Mouse (Mus musculus) MEL (cell line): ENCODE data around the gene Creb3. TPM values are rescaled to one million over a fixed set of nuclear protein-coding genes. Genes with fewer than 3 reads are reported as not detected.

Experiments
- DNase-seq: peaks from one replicate; pipeline ENCODE4 v3.0.0; 2011; ENCODE audit warnings: low read depth, low spot score
- H3K27ac ChIP-seq: 2 replicates; pipeline ENCODE4 v1.5.1; 2012; ENCODE audit warnings: low read depth, mild to moderate bottlenecking, control low read depth, low read length, moderate library complexity; ENCODE audit not compliant: control insufficient read depth
- H3K27me3 ChIP-seq, 2 experiments: fragments of 150-350 bp in 1 of 2; sonication (generic) in 1 of 2; 2 replicates each; pipeline ENCODE4 v1.6.1; 2012; ENCODE audit warnings: low read length in 2 of 2, mild to moderate bottlenecking in 2 of 2, improper control_type of control experiment in 1 of 2, moderate library complexity in 1 of 2; ENCODE audit not compliant: insufficient read depth in 2 of 2, control insufficient read depth in 1 of 2
- H3K36me3 ChIP-seq, 2 experiments: 2 replicates each; pipeline ENCODE4 v1.6.1; 2012 to 2014; ENCODE audit warnings: low read length in 2 of 2, improper control_type of control experiment in 1 of 2, inconsistent platforms in 1 of 2, mild to moderate bottlenecking in 1 of 2; ENCODE audit not compliant: insufficient read depth in 2 of 2, control insufficient read depth in 1 of 2
- H3K4me1 ChIP-seq, 2 experiments: fragments of 150-350 bp in 1 of 2; sonication (generic) in 1 of 2; 2 replicates each; pipeline ENCODE4 v1.6.1; 2012; ENCODE audit warnings: low read length in 2 of 2, improper control_type of control experiment in 1 of 2, mild to moderate bottlenecking in 1 of 2; ENCODE audit not compliant: insufficient read depth in 2 of 2, control insufficient read depth in 1 of 2
- H3K4me3 ChIP-seq, 2 experiments: fragments of 150-350 bp in 1 of 2; sonication (generic) in 1 of 2; 2 replicates each; pipeline ENCODE4 v1.5.1; 2012; ENCODE audit warnings: low read depth in 2 of 2, low read length in 2 of 2, mild to moderate bottlenecking in 2 of 2, moderate library complexity in 2 of 2, control low read depth in 1 of 2, improper control_type of control experiment in 1 of 2; ENCODE audit not compliant: control insufficient read depth in 1 of 2, insufficient read depth in 1 of 2
- H3K79me2 ChIP-seq: 2 replicates; pipeline ENCODE4 v1.6.1; 2012; ENCODE audit warnings: mild to moderate bottlenecking, low read length, moderate library complexity; ENCODE audit not compliant: control insufficient read depth, poor library complexity, insufficient read depth
- H3K9ac ChIP-seq: 2 replicates; pipeline ENCODE4 v1.6.1; 2012; ENCODE audit warnings: low read depth, mild to moderate bottlenecking, control low read depth, low read length, moderate library complexity; ENCODE audit not compliant: control insufficient read depth, poor library complexity, severe bottlenecking
- H3K9me3 ChIP-seq: fragments of 150-350 bp; sonication (generic); replicated peaks from 2 replicates; pipeline ENCODE4 v1.6.1; 2012; ENCODE audit warnings: mild to moderate bottlenecking, low read length, improper control_type of control experiment, moderate library complexity; ENCODE audit not compliant: insufficient read depth
- CHD1 ChIP-seq: IDR thresholded peaks from 2 replicates; pipeline ENCODE4 v1.6.1; 2012; ENCODE audit warnings: low read depth, mild to moderate bottlenecking, inconsistent platforms, low read length, improper control_type of control experiment
- CTCF ChIP-seq, 3 experiments: IDR thresholded peaks in 2 of 3; conservative IDR thresholded peaks in 1 of 3; 2 replicates each; pipeline ENCODE4 v1.5.1; 2011 to 2012; ENCODE audit warnings: low read length in 3 of 3, low read depth in 2 of 3, mild to moderate bottlenecking in 2 of 3, improper control_type of control experiment in 1 of 3, inconsistent platforms in 1 of 3, mixed read lengths in 1 of 3, moderate library complexity in 1 of 3; ENCODE audit not compliant: control insufficient read depth in 1 of 3, insufficient read depth in 1 of 3, poor library complexity in 1 of 3, severe bottlenecking in 1 of 3
- E2F4 ChIP-seq: IDR thresholded peaks from 2 replicates; pipeline ENCODE4 v1.6.1; 2011; ENCODE audit warnings: low read depth, low read length, improper control_type of control experiment, borderline replicate concordance
- ELF1 ChIP-seq: IDR thresholded peaks from 2 replicates; pipeline ENCODE4 v1.6.1; 2014; ENCODE audit warnings: low read depth, mild to moderate bottlenecking, inconsistent platforms, low read length, improper control_type of control experiment, moderate library complexity
- EP300 ChIP-seq, 2 experiments: IDR thresholded peaks; 2 replicates each; pipeline ENCODE4 v1.6.1; 2011; ENCODE audit warnings: improper control_type of control experiment in 2 of 2, low read length in 2 of 2, low read depth in 1 of 2, mild to moderate bottlenecking in 1 of 2
- ETS1 ChIP-seq: IDR thresholded peaks from 2 replicates; pipeline ENCODE4 v1.6.1; 2012; ENCODE audit warnings: low read depth, mild to moderate bottlenecking, inconsistent platforms, low read length, improper control_type of control experiment, moderate library complexity
- GATA1 ChIP-seq: IDR thresholded peaks from 2 replicates; pipeline ENCODE4 v1.6.1; 2011; ENCODE audit warnings: low read depth, low read length, improper control_type of control experiment
- HCFC1 ChIP-seq: IDR thresholded peaks from 2 replicates; pipeline ENCODE4 v1.6.1; 2012; ENCODE audit warnings: low read depth, mild to moderate bottlenecking, inconsistent platforms, low read length, improper control_type of control experiment, moderate library complexity
- KAT2A ChIP-seq: conservative IDR thresholded peaks from 2 replicates; pipeline ENCODE4 v1.6.1; 2012; ENCODE audit warnings: low read depth, low read length, improper control_type of control experiment, inconsistent platforms
- MAFK ChIP-seq: IDR thresholded peaks from 2 replicates; pipeline ENCODE4 v1.6.1; 2011; ENCODE audit warnings: low read depth, mild to moderate bottlenecking, low read length, improper control_type of control experiment, borderline replicate concordance
- MAX ChIP-seq: IDR thresholded peaks from 2 replicates; pipeline ENCODE4 v1.6.1; 2011; ENCODE audit warnings: low read length, improper control_type of control experiment
- MEF2A ChIP-seq: IDR thresholded peaks from 2 replicates; pipeline ENCODE4 v1.6.1; 2014; ENCODE audit warnings: low read depth, mild to moderate bottlenecking, inconsistent platforms, low read length, improper control_type of control experiment; ENCODE audit not compliant: poor library complexity, insufficient replicate concordance, severe bottlenecking; ENCODE audit errors: extremely low read depth
- MYC ChIP-seq: IDR thresholded peaks from 2 replicates; pipeline ENCODE4 v1.6.1; 2011; ENCODE audit warnings: low read depth, mild to moderate bottlenecking, low read length, improper control_type of control experiment, moderate library complexity
- NELFE ChIP-seq: IDR thresholded peaks from 2 replicates; pipeline ENCODE4 v1.6.1; 2011; ENCODE audit warnings: low read depth, low read length, improper control_type of control experiment
- POLR2AphosphoS2 ChIP-seq: IDR thresholded peaks from 2 replicates; pipeline ENCODE4 v1.6.1; 2011; ENCODE audit warnings: low read length, improper control_type of control experiment
- POLR2AphosphoS5 ChIP-seq: IDR thresholded peaks from 2 replicates; pipeline ENCODE4 v1.6.1; 2012; ENCODE audit warnings: low read depth, borderline replicate concordance, mild to moderate bottlenecking, inconsistent platforms, low read length, moderate library complexity, mixed read lengths
- RCOR1 ChIP-seq: IDR thresholded peaks from 2 replicates; pipeline ENCODE4 v1.6.1; 2012; ENCODE audit warnings: low read depth, mild to moderate bottlenecking, inconsistent platforms, low read length, improper control_type of control experiment
- SIN3A ChIP-seq: IDR thresholded peaks from 2 replicates; pipeline ENCODE4 v1.6.1; 2012; ENCODE audit warnings: low read length, improper control_type of control experiment, inconsistent platforms
- SMC3 ChIP-seq: IDR thresholded peaks from 2 replicates; pipeline ENCODE4 v1.6.1; 2011; ENCODE audit warnings: low read depth, low read length, improper control_type of control experiment
- TAL1 ChIP-seq: IDR thresholded peaks from 2 replicates; pipeline ENCODE4 v1.6.1; 2012; ENCODE audit warnings: mild to moderate bottlenecking, inconsistent platforms, low read length, moderate library complexity, mixed read lengths
- UBTF ChIP-seq: IDR thresholded peaks from 2 replicates; pipeline ENCODE4 v1.6.1; 2012; ENCODE audit warnings: low read depth, mild to moderate bottlenecking, inconsistent platforms, low read length, improper control_type of control experiment, moderate library complexity, borderline replicate concordance; ENCODE audit not compliant: insufficient read depth
- USF2 ChIP-seq, 2 experiments: IDR thresholded peaks; 2 replicates each; pipeline ENCODE4 v1.6.1; 2011 to 2012; ENCODE audit warnings: improper control_type of control experiment in 2 of 2, low read length in 2 of 2, borderline replicate concordance in 1 of 2, inconsistent platforms in 1 of 2, low read depth in 1 of 2, mild to moderate bottlenecking in 1 of 2; ENCODE audit not compliant: insufficient read depth in 1 of 2
- ZC3H11A ChIP-seq: IDR thresholded peaks from 2 replicates; pipeline ENCODE4 v1.6.1; 2012; ENCODE audit warnings: low read depth, mild to moderate bottlenecking, inconsistent platforms, low read length, improper control_type of control experiment
- ZNF384 ChIP-seq: IDR thresholded peaks from 2 replicates; pipeline ENCODE4 v1.6.1; 2012; ENCODE audit warnings: low read depth, mild to moderate bottlenecking, inconsistent platforms, low read length, improper control_type of control experiment
- polyA plus RNA-seq, 2 experiments: library from polyadenylated mRNA; stranded (reverse) in 1 of 2; unstranded in 1 of 2; fragments of >175 nt in 1 of 2; fragments of >200 nt in 1 of 2; gene quantifications; 2 replicates each; pipeline versions ENCODE4 v1.2.1 to v1.2.4; 2012; ENCODE audit warnings: low replicate concordance in 2 of 2, low read depth in 1 of 2; ENCODE audit not compliant: insufficient read length in 2 of 2, insufficient read depth in 1 of 2, missing spikeins in 1 of 2
- total RNA-seq: library from RNA; depleted of rRNA; stranded (reverse); fragments of 300-350 nt; gene quantifications from 2 replicates; pipeline ENCODE4 v1.2.3, GENCODE M21; 2012

Gene Creb3
- total and polyA plus RNA-seq, 3 experiments, result 17.1 to 21.3 TPM; not detected in 1

- no peak for TF ChIP-seq GATA1
- TF ChIP-seq MYC, result no peak
- TF ChIP-seq MAX, result no peak; the same call in 1 of the 2 replicates
- peak; percentile 58; the same call in 1 of the 2 replicates for TF ChIP-seq POLR2AphosphoS2
- TF ChIP-seq TAL1, result no peak
- no peak for TF ChIP-seq CHD1
- TF ChIP-seq UBTF, result no peak
- TF ChIP-seq SMC3, result no peak
- TF ChIP-seq NELFE, result peak; percentile 72
- TF ChIP-seq E2F4, result no peak
- peak; percentile 50; the same call in 1 of the 2 replicates for TF ChIP-seq ELF1
- no peak for TF ChIP-seq USF2 (IDR thresholded peaks at IDR 0.05; ENCODE audit: borderline replicate concordance in 1 of 2, insufficient read depth in 1 of 2, low read depth in 1 of 2, low read length in 2 of 2)
- TF ChIP-seq ZC3H11A, result no peak
- TF ChIP-seq KAT2A, result no peak
- TF ChIP-seq EP300 (IDR thresholded peaks at IDR 0.05; ENCODE audit: low read depth in 1 of 2, low read length in 2 of 2), result no peak
- TF ChIP-seq POLR2AphosphoS5, result no peak
- peak; percentile 84 for TF ChIP-seq HCFC1
- no peak for TF ChIP-seq RCOR1
- TF ChIP-seq SIN3A, result peak; percentile 73
- TF ChIP-seq ETS1, result no peak
- TF ChIP-seq CTCF (IDR thresholded peaks at IDR 0.05 in 2 of 3, conservative IDR thresholded peaks at IDR 0.05 in 1 of 3; ENCODE audit: control insufficient read depth in 1 of 3, insufficient read depth in 1 of 3, low read depth in 2 of 3, low read length in 3 of 3, poor library complexity in 1 of 3, severe bottlenecking in 1 of 3), result no peak
- no peak for TF ChIP-seq MAFK
- TF ChIP-seq, all 39 proteins: peak for 12
These were observed 16.5 kb downstream of the Creb3 start, which contains the start of the genes Rgp1 and Gba2 (continued) for GRCm38 (mm10) chr4:43578376-43579204.

- TF ChIP-seq ZNF384 (no peak), SIN3A (no peak), MEF2A (no peak), ELF1 (no peak), RCOR1 (no peak)
- Histone ChIP-seq H3K27me3 (no peaks in the 10 kb centered on the region), H3K36me3 (peaks cover 0 to 3% of the 10 kb centered on the region in 2 experiments; a peak in 2 of 4 replicates), H3K9ac (peak overlapping the region; percentile 93), H3K4me1 (peaks cover 7 to 23% of the 10 kb centered on the region in 2 experiments), H3K27ac (peak overlapping the region; percentile 66), H3K4me3 (peak overlapping the region; percentile 93 to 95), H3K9me3 (no peaks in the 10 kb centered on the region), H3K79me2 (peaks cover 21% of the 10 kb centered on the region)
- no peak for DNase-seq
These were observed 17.1 kb downstream of the Creb3 start for GRCm38 (mm10) chr4:43579256-43579655.
